Mouse (Mus musculus): ENCODE results near the gene Pttg1.

Gene Pttg1

DNA sequence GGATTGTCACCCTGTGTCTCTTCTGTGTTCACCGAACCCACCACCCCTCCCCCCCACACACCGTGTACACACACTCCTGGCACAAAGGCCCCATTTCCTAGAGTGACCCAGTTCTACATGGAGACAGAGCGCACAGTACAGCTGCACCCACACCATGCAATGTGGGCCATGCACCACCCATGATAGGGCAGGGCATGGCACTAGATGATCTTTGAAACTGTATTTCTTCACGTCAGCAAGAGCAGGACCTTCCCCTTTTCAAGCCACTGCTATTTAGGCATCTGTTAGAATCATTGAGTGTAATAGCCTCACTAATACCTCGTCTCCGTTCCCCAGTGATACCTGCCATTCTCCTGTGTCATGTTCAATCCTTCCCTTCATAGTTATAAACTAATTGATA, 51.1 kb downstream of the Pttg1 start:
- no peak for DNase-seq (ENCODE audit: low spot score)

DNA sequence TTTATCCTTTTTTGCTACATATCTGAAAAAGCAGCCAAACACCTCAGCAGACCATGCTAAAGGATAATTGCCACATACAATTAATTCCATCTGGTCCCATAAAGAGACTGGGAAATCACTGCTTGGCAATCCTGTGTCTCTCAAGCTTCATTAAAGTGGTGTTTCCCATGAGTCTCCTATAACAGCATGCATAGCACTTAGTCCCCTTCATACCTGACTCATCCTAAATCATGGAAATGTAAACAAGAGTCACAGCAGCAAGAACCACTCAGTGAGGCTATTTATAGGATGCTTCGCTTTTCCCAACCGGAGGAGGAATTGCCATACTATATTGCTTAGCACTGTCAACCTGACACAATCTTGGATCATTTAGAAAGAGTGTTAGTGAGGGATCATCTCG, 52.7 kb downstream of the Pttg1 start:
- DNase-seq (ENCODE audit: low spot score) = no peak

DNA sequence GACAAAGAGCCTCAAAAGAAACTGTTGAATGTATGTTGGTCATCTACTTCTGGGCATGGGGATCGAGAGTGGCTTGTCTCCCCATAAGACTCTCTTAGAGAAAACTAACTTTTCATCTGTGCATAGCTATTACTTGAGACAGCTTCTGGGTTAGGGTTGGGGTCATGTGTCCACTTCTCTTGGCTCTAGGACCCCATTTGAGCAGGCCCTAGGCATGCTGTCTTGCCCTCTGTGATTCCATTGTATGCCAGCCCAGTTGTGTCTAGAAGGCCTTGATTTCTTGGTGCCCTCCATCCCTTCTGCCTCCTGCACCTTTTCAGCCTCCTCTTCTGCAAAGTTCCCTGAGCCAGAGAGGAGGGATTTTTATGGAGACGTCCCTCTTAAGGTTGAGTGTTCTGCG, 54.2 kb downstream of the Pttg1 start:
- DNase-seq (ENCODE audit: low spot score) = no peak

Measured in urinary bladder, postnatal 25 days (tissue).